Mouse (Mus musculus) ES-Bruce4 (cell line): ENCODE measurements around the gene Smad3.

Experiments used
- CTCF ChIP-seq: IDR thresholded peaks from one replicate; pipeline ENCODE4 v1.8.1; 2011; ENCODE audit warnings: low read depth, low read length
- EP300 ChIP-seq: IDR thresholded peaks from 2 replicates; pipeline ENCODE4 v1.6.1; 2011; ENCODE audit warnings: low read depth, low read length; ENCODE audit not compliant: insufficient read depth
- POLR2A ChIP-seq: IDR thresholded peaks from one replicate; pipeline ENCODE4 v1.8.1; 2011; ENCODE audit warnings: low read length; ENCODE audit not compliant: insufficient read depth

- TF ChIP-seq EP300, result no peak
- no peak for TF ChIP-seq CTCF
- TF ChIP-seq POLR2A, result no peak
These were observed 139.8 kb downstream of the Smad3 start for GRCm38 (mm10) chr9:63617967-63618366.
